Mouse (Mus musculus) heart, adult 18-20 months (tissue): ENCODE measurements around the gene Gm17467. TPM values are rescaled to one million over a fixed set of nuclear protein-coding genes. Genes with fewer than 3 reads are reported as not detected.
"Not testable (repeated sequence)": the region's sequence is repeated elsewhere in the genome, so short reads cannot be mapped to it uniquely, and the experiment has no call there.

Experiments
- DNase-seq, 2 experiments: peaks; one replicate each; pipeline ENCODE4 v3.0.0; 2021 to 2022; ENCODE audit warnings: mixed read lengths in 1 of 2
- long read RNA-seq, 2 experiments: library from polyadenylated mRNA; stranded (forward); transcript quantifications; one replicate each; pipeline ENCODE4 v2.0.0; 2021
- total RNA-seq, 2 experiments: library from RNA; stranded (reverse); gene quantifications; 2 replicates each; pipeline ENCODE4 v1.2.3; 2021

Gm17467 gene
- not detected for total RNA-seq
- long read RNA-seq, experiment 1: 0 reads
- long read RNA-seq, experiment 2: 0 reads

GRCm38 (mm10) chrX:123704691-123705090, at the start of gene Gm17467:
Gene Gm17467, minus strand, starts transcription at chrX:123704791.
- DNase-seq: not testable (repeated sequence)

Other genes with a start within 250 kb of the Gm17467 start
- gene Cldn34c2, start 123.1 kb downstream of the Gm17467 start, total RNA-seq: under 1 TPM in 1 of 2 experiments, not detected in 1; 0.69 TPM
- gene Cldn34c3, start 88.9 kb upstream of the Gm17467 start, total RNA-seq: not detected